Mouse (Mus musculus) heart, embryonic 16.5 days (tissue): ENCODE results near the gene Hoxd11. TPM values are rescaled to one million over a fixed set of nuclear protein-coding genes. Genes with fewer than 3 reads are reported as not detected.

Experiments
- ATAC-seq: fragments of 200-750 bp; cut with Nextera tagmentation; replicated peaks from 2 replicates; pipeline ENCODE4 v1.8.0; 2017; ENCODE audit warnings: moderate number of reproducible peaks; ENCODE audit not compliant: insufficient read depth, low FRiP score; ENCODE audit errors: extremely low read depth
- H3K27ac ChIP-seq: fragments of 300-500 bp; sonication (generic); 2 replicates; pipeline ENCODE4 v1.5.1; 2014; ENCODE audit warnings: mild to moderate bottlenecking, low read length, control low read depth, moderate library complexity
- H3K27me3 ChIP-seq: fragments of 300-500 bp; sonication (generic); 2 replicates; pipeline ENCODE4 v1.6.1; 2014; ENCODE audit warnings: low read length, mixed read lengths; ENCODE audit not compliant: control insufficient read depth, insufficient read depth
- H3K36me3 ChIP-seq: fragments of 300-500 bp; sonication (generic); 2 replicates; pipeline ENCODE4 v1.6.1; 2014; ENCODE audit not compliant: control insufficient read depth, insufficient read depth
- H3K4me1 ChIP-seq: fragments of 300-500 bp; sonication (generic); 2 replicates; pipeline ENCODE4 v1.6.1; 2014; ENCODE audit warnings: low read length, mixed read lengths; ENCODE audit not compliant: control insufficient read depth, insufficient read depth
- H3K4me2 ChIP-seq: fragments of 300-500 bp; sonication (generic); 2 replicates; pipeline ENCODE4 v1.6.1; 2014; ENCODE audit warnings: low read depth, mild to moderate bottlenecking, control low read depth, low read length
- H3K4me3 ChIP-seq: fragments of 300-500 bp; sonication (generic); 2 replicates; pipeline ENCODE4 v1.5.1; 2014; ENCODE audit warnings: mild to moderate bottlenecking, control low read depth, low read length
- H3K9ac ChIP-seq: fragments of 300-500 bp; sonication (generic); 2 replicates; pipeline ENCODE4 v1.6.1; 2014; ENCODE audit warnings: low read length, control low read depth
- H3K9me3 ChIP-seq: fragments of 300-500 bp; sonication (generic); replicated peaks from 2 replicates; pipeline ENCODE4 v1.6.1; 2016; ENCODE audit warnings: low read length; ENCODE audit not compliant: control insufficient read depth
- WGBS: fragments of 180-500 bp; shearing (Covaris S2); extraction: QIAGEN DNeasy Blood & Tissue Kit; methylation state at CpG from one replicate; pipeline ENCODE4 v1.1.7; 2014; 5-methylcytosine and 5-hydroxymethylcytosine counted together
- microRNA counts: library from miRNA; unstranded; fragments of <30 nt; microRNA quantifications from one replicate; lab custom pipeline; 2016
- microRNA-seq: library from miRNA; unstranded; fragments of <30 nt; microRNA quantifications from one replicate; pipeline ENCODE4, GENCODE M21; 2017
- polyA plus RNA-seq: library from polyadenylated mRNA; unstranded; fragments of >200 nt; fragmentation: Nextera tagmentation; extraction: Ambion mirVana; gene quantifications from 2 replicates; pipeline ENCODE4 v1.2.1, GENCODE M21; 2015

Gene Hoxd11
- polyA plus RNA-seq, 1 experiment from 2014 or later = not detected

DNA sequence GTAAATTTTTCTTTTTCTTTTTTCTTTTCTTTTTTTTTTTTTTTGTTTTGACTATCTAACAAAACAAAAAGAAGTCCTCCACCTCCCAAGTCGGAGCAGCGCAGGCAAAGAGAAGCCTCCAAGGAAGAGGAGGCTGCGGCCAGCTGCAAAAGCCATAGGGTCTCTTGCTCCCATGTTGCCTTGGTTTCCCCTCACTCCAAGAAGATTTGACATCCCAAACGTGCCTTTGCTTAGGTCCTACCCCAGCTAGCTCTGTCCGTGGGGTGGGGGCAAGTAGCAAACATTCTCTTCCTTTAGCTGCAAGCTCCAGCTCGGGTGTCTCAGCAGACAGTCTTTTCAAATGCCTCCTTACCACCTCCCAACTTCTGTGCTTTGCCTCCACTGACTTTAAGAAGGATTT lies 54.4 kb downstream of the Hoxd11 start:
- no peaks in the 10 kb centered on the region for H3K9me3 ChIP-seq
- no peak overlapping the region for H3K27ac ChIP-seq
- no peaks in the 10 kb centered on the region for H3K36me3 ChIP-seq
- peaks cover 4% of the 10 kb centered on the region; the same call in 1 of the 2 replicates for H3K4me1 ChIP-seq
- H3K4me2 ChIP-seq = no peak overlapping the region
- no peak overlapping the region for H3K4me3 ChIP-seq
- ATAC-seq = no peak
- peaks cover 91% of the 10 kb centered on the region for H3K27me3 ChIP-seq
- 4% methylated on average over 6 of the region's 6 CpGs for WGBS
- no peak overlapping the region for H3K9ac ChIP-seq

- Histone ChIP-seq H3K4me1 (peaks cover 4% of the 10 kb centered on the region; the same call in 1 of the 2 replicates), H3K27me3 (peaks cover 93% of the 10 kb centered on the region), H3K36me3 (no peaks in the 10 kb centered on the region), H3K9ac (no peak overlapping the region), H3K27ac (no peak overlapping the region), H3K4me3 (no peak overlapping the region), H3K9me3 (no peaks in the 10 kb centered on the region), H3K4me2 (no peak overlapping the region)
- WGBS = 4% methylated on average over 13 of the region's 13 CpGs
- ATAC-seq = no peak
Measured at GRCm38 (mm10) chr2:74734451-74734850, 55.1 kb downstream of the Hoxd11 start.

DNA sequence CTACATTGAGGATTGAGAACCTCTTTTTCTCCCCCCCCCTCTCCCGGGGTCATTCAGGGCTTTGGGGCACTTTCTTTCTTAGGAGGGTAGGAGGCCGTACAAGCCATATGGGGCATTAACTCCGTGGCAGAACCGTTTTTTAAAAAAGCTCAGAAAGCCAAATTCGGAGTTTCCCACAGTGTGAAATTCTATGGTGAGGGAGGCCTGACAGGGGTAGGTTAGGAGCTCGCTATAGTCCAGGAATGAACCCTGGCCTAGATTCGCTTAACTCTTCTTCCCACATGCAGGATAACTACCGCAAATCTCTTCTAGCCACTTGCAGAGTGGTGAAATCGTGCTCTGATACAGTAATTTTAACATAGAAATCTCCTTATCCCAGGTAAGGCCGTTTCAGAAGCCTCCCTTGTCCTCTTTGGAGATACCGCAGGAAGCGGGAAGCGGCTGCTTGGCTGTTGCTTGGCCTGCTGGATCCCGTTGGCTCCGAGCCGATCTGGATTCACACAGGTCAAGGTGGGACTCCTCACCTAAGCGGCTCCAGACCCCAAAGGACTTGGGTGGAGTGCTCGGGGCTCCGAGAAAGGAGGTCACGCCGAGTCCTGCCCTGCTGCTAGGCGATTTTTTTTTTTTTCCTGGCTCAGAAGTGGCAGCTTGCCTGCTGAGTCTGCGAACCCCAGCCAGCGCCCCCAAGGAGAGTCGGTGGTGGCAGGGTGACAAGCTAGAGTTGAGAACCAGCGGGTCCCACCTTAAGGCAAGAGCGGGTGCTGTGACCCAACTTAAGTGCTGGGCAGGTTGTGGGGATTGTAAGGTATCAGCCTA lies 55.8 kb downstream of the Hoxd11 start:
- ATAC-seq = no peak
- no peak overlapping the region for H3K27ac ChIP-seq
- H3K4me2 ChIP-seq = no peak overlapping the region
- H3K27me3 ChIP-seq = peaks cover 95% of the 10 kb centered on the region
- H3K4me3 ChIP-seq = no peak overlapping the region; the same call in 1 of the 2 replicates
- no peaks in the 10 kb centered on the region for H3K36me3 ChIP-seq
- H3K4me1 ChIP-seq = peaks cover 4% of the 10 kb centered on the region
- H3K9me3 ChIP-seq = no peaks in the 10 kb centered on the region
- no peak overlapping the region for H3K9ac ChIP-seq
- 6% methylated on average over 27 of the region's 27 CpGs for WGBS

- peak overlapping the region; percentile 35 for H3K4me3 ChIP-seq
- peaks cover 95% of the 10 kb centered on the region for H3K27me3 ChIP-seq
- no peak overlapping the region for H3K27ac ChIP-seq
- peak overlapping the region; percentile 44 for H3K4me2 ChIP-seq
- 2% methylated on average over 42 of the region's 42 CpGs for WGBS
- H3K9ac ChIP-seq = no peak overlapping the region
- ATAC-seq = no peak
- no peaks in the 10 kb centered on the region for H3K36me3 ChIP-seq
- H3K9me3 ChIP-seq = no peaks in the 10 kb centered on the region
- H3K4me1 ChIP-seq = peaks cover 4% of the 10 kb centered on the region
Measured at GRCm38 (mm10) chr2:74735851-74736687, 56.7 kb downstream of the Hoxd11 start.

MicroRNA genes within 50 kb of the gene (microRNA counts, 519-probe panel; counts per million panel counts)
- microRNA mmu-miR-10b (lab: Ali Mortazavi, UCI) = 1,973 counts per million, percentile 21 among the panel's probes with 10 or more counts

Small RNA genes lying within 50 kb of the gene (microRNA-seq; reads per million reads assigned to microRNA genes)
- gene Gm44463 (not detected), gene Mir10b (1,997 reads per million, percentile 83 among the genes with 10 or more reads in this experiment)

Other genes with a start within 250 kb of the Hoxd11 start
- 15.2 and 17.1 TPM in 2 replicates for gene Lnpk, start 100.1 kb upstream of the Hoxd11 start, polyA plus RNA-seq
- not detected in 2 replicates for gene Evx2, start 20.0 kb upstream of the Hoxd11 start, polyA plus RNA-seq
- gene Hoxd13, start 11.2 kb upstream of the Hoxd11 start, polyA plus RNA-seq = not detected in 2 replicates
- gene Hoxd12, start 4.5 kb upstream of the Hoxd11 start, polyA plus RNA-seq = not detected in 2 replicates
- not detected in 2 replicates for gene Hoxd10, start 12.4 kb downstream of the Hoxd11 start, polyA plus RNA-seq
- gene Hoxd9, start 18.2 kb downstream of the Hoxd11 start, polyA plus RNA-seq = 0.11 and 0.21 TPM in 2 replicates
- 0.26 and 0.42 TPM in 2 replicates for gene Hoxd8, start 25.1 kb downstream of the Hoxd11 start, polyA plus RNA-seq
- 0.44 and 0.66 TPM in 2 replicates for gene Hoxd3, start 32.4 kb downstream of the Hoxd11 start, polyA plus RNA-seq
- gene Hoxd4, start 32.4 kb downstream of the Hoxd11 start, polyA plus RNA-seq = 0.18 TPM in 1 of 2 replicates, not detected in the other
- not detected in 2 replicates for gene Gm28230, start 47.2 kb downstream of the Hoxd11 start, polyA plus RNA-seq
- not detected in 2 replicates for gene Hoxd1, start 83.4 kb downstream of the Hoxd11 start, polyA plus RNA-seq
- 147 and 154 TPM in 2 replicates for gene Mtx2, start 146.2 kb downstream of the Hoxd11 start, polyA plus RNA-seq